Mouse (Mus musculus): ENCODE measurements around the gene Galntl6.
"Not testable (repeated sequence)": the region's sequence is repeated elsewhere in the genome, so short reads cannot be mapped to it uniquely, and the experiment has no call there.

Galntl6 gene

DNA sequence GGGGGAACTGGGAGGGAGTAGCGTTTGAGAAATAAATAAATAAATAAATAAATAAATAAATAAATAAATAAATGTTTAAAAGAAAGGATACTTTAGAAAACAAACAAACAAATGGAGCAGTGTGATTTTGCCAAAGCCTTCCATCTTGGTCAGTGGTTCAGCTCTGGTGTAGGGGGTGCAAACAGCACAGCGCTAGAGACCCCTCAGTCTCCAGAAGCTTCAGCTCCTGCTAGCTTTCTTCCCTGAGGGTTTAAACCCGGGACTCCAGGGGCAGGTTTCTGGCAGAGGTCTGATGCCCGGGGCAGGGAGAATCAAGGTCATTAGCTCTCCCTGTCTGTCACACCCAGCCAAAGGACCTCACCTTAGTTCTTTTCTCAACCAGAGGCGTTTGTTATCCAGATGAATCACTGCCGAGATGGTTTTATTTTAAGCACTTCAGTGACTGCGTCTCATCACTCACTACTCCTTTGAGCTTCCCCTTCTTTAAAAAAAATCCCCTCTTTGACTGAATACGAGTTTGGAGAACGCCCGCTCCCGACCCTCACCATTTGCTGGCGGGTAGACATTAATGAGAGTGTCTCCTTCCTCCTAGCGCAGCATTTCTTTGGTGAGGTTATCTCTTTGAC is 1146.6 kb downstream of the Galntl6 start:
- no peak for DNase-seq (ENCODE audit: low spot score)

DNA sequence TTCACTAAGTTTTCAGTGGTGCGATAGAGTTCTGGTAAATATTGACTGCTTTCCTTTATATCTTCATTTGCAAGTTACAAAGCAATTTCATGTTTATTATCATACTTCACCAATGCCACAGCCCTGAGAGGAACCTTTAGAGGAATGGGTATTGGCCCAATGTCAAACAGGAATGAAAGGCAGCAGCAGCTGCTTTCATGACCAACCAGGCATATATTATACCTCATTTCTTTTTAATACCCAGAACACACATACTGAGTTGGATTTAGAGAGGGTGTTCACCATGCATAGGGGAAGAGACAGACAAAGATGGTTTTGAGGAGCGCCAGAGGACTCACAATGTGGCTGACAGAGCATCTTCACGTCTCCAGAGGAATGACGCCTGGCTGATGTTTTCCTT is 1147.2 kb downstream of the Galntl6 start:
- DNase-seq (ENCODE audit: low spot score): no peak

DNA sequence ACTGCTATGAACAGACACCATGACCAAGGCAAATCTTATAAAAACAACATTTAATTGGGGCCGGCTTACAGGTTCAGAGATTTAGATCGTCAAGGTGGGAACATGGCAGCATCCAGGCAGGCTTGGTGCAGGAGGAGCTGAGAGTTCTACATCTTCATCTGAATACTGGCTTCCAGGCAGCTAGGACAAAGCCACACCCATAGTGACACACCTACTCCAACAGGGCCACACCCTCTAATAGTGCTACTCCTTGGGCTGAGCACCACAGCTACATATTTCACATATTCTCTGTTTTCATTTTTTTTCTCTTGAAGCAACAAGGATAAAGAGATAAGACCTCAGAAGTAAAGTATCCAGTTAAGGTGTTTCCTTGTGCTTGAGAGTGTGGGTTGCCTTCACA is 1149.8 kb downstream of the Galntl6 start:
- not testable (repeated sequence) for DNase-seq (ENCODE audit: low spot score)

DNA sequence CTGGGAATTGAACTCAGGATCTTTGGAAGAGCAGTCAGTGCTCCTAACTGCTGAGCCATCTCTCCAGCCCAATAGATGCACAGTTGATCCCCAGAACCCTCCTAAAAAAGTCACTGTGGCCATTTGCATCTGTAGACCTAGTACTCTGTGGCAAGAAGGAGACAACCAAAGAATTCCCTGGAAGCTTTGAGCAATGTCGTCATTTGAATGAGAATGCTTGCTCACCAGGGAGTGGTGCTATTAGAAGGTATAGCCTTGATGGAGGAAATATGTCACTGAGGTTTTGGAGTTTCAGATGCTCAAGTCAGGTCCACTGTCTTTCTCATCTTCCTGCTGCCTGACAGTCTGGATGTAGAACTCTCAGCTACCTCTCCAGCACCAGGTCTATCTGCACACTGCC is 1151.5 kb downstream of the Galntl6 start:
- no peak for DNase-seq (ENCODE audit: low spot score)

DNA sequence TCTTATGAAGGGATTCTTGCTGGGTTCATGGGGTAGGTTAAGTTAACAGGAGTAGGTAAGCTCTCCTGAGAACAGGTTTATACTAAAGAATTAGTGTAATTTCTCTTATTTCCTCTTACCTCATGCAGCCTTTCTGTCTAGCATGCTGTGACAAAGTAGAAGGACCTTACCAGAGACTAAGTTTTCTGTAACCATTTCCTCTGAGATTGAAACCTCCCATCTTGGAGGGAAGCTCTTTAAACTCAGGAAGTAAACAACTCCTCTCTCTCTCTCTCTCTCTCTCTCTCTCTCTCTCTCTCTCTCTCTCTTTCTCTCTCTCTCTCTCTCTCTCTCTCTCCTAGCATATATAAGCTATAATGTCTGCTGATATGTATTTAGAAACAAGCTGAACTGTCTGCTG is 1153.6 kb downstream of the Galntl6 start:
- no peak for DNase-seq (ENCODE audit: low spot score)

DNA sequence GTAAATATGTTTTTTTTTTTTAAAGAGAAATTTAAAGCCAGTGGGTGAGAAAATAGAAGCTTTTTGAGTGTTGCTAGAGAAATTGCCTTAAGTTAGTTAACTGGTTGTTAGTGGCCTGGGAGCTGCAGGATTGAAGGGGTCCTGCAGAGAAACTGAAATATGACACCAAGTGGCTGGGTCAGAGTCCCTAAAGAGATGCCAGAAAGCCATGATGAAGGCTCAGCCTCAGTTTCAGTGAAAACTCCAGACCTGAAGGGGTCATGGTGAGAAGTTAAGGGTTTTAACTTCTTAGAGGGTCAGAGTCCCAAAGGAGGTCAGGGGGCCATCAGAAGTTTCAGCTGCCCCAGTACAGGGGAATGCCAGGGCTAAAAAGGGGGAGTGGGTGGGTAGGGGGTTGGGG is 1155.0 kb downstream of the Galntl6 start:
- DNase-seq (ENCODE audit: low spot score): no peak

DNA sequence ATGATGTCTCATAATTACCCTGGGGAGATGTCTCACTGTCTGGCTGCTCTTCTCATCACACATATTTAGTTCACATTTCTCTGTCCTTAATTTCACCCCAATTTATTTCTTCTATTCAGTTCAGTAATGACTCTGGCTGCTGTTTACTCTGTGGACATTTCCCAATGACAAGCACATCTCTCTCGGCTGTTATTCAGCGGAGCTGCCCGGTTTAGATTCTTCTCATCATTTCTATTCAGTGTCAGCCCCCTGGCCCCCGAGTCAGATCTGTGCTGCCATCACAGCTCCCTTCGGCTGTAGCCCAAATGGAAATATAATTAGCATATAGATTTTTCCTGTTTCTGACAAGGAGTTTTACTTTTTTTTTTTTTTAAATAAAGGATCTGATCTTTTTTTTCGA is 1158.4 kb downstream of the Galntl6 start:
- DNase-seq (ENCODE audit: low spot score): no peak

DNA sequence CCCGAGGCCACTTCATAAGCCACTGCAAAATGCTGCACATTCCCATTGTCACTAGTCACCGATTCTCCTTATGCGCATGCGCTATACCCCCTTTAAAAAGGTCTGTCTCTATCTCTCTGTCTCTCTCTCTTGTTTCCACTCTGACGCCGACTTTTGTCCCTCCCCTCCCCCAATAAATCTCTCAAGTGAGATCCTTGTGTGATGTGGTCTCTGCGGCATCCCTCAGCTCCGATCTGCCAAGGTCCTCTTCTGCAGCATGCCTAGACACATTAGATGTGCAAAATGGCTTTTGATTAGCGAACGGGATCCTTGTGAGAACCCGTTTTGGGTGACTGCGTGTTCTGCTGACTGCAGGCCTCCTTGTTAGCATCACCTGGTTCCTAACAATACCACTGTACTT is 1168.8 kb downstream of the Galntl6 start:
- no peak for DNase-seq (ENCODE audit: low spot score)

DNA sequence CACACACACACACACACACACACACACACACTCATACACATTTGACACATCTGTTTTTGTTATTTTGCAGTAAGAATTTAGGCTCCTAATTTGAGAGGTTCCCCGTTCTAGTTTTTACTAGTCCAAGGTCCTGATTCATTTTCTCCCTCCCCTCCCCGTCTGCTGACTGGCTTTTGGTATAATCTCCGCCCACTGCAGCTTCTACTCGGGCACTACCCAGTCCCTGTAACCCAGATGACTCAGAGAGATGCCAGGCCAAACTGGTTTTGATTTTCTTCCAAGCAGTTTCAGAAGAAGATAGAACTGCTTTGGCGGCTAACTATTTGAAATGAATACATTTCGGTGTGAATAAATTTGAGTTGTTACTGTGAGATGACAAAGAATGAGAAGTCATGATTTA is 1170.5 kb downstream of the Galntl6 start:
- DNase-seq (ENCODE audit: low spot score): no peak

DNA sequence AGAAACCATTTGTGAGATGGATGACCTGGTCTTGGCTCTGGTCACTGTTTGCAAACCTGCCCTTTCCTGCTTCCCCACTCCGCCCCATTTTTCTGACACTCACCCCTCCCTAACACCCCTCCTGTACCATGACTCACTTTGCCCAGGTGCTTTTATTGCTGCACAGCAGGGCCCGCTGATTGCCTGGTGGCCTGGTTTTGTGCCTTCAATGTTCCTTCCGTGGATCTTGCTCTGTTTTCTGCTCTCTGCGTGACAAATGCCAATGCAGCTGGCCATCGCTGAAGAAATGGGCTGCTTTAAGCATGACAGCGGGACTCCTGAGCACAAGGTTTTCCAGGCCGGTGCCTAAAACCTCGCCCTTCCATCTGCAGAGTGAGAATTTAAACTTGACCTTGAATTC is 1171.1 kb downstream of the Galntl6 start:
- no peak for DNase-seq (ENCODE audit: low spot score)

DNA sequence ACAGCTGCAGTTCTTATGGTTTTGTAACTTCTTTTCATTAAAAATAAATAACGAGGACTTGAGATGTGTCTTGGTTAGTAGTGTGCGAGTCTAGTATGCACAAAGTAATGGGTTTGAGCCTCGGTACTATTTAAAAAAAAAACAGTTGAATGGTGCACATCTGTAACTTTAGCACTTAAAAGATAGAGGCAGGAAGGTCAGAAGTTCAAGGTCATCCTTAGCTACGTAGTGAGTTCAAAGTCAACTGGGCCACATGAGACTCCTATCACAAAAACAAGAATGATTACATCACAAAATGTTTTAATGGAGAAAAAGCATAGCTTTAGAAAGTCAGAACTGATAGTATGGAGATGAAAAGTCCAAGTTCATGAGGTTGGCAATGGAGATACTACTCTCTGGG is 1175.2 kb downstream of the Galntl6 start:
- DNase-seq (ENCODE audit: low spot score): no peak

DNA sequence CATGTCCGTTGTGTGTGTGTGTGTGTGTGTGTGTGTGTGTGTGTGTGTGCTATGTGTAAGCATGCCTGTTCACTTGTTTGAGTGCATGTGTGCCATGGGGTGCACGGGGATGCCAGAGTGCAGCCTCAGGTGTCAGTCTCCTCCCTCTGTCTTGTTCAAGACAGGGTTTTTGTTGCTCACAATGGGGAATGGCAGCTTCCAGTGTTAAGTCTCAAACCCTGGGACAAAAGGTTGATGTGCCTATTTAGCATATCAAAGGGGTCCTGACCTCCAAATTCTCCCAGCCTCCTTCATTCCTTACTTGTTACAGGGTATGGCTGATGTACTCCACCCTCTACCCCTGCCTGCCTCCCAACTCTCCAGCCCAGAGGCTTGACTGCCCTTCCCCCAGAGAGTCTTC is 1179.6 kb downstream of the Galntl6 start:
- DNase-seq (ENCODE audit: low spot score): no peak

DNA sequence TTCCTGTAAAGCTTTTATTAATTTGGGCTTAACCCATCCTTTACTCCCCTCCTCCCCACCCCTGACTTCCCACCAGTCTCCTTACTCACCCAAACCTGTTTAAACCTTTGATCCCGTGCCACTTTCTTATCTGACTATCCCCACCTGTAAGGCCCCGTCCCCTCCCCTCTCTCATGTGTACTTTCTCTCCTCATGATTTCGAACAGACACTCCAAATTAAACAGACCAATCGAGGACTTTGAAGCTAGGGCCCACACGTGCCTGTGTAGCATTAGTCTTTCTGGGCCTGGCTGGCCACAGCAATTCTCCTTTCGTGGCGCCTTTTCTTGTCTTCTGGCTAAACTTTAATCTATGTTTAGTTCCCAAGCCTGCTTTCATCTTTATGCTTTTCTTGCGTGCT is 1180.8 kb downstream of the Galntl6 start:
- no peak for DNase-seq (ENCODE audit: low spot score)

DNA sequence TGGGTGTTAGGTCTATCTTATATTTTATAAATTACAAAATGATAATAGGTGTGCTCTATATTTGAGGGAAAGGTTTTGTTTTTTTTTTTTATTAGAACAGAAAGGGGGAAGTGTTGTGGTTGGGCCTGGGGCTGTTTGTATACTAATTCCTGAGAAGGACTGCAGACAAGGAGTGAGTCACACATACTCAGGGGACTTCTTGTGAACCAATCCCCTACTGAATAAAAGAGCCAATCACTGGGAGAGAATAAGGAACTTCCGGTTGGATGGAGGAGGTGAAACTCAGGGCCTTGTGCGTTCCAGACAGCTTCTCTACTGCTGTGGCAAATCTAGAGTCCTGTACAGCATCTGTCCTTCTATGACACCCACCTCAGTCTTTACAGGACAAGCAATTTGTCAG is 1184.2 kb downstream of the Galntl6 start:
- no peak for DNase-seq (ENCODE audit: low spot score)

DNA sequence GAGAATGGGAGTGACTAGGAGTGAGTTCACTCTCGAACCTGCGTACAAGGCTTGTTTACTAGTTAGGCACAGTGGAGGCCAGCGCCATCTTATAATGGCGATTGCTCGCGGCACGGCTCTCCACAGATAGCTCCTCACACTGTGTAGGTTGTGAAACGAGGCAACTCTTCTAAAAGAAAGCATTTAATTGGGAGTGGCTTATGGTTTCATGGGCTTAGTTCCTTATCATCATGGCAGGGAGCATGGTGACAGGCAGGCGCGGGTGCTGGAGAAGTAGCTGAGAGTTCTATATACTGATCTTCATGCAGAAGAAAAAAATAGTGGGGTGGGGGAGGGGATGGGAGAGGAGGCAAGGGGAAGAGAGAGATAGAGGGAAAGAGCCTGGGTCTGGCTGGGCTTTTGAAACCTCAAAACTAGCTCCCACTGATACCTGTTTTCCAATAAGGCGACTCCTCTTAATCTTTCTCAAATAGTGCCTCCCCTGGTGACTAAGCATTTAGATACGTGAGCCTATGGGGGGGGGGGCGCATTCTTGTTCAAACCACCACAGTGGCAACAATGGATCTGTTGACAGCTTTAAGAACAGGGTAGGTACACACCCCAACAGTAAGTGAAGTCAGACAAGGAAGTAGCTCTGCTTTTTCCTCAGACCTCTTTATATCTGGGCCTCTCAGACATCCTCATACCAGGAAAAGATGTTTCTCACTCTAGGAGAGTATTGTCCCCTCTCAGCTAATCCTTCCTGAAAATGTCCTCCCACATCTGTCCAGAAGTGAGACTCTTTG is 1187.4 kb downstream of the Galntl6 start:
- DNase-seq (ENCODE audit: low spot score): no peak

All from testis, postnatal 10 days (tissue).